Mouse (Mus musculus) stomach, embryonic 16.5 days (tissue): Measurements from ENCODE around the gene Eif4b. TPM values are rescaled to one million over a fixed set of nuclear protein-coding genes. Genes with fewer than 3 reads are reported as not detected.

Source experiments
- ATAC-seq: fragments of 200-750 bp; cut with Nextera tagmentation; 2 replicates; pipeline ENCODE4 v1.8.0; 2017; ENCODE audit warnings: moderate number of reproducible peaks, moderate TSS enrichment; ENCODE audit not compliant: insufficient read depth, low FRiP score
- H3K27ac ChIP-seq: fragments of 300-500 bp; sonication (generic); 2 replicates; pipeline ENCODE4 v1.5.1; 2014; ENCODE audit warnings: low read length
- H3K27me3 ChIP-seq: fragments of 300-500 bp; sonication (generic); 2 replicates; pipeline ENCODE4 v1.6.1; 2014; ENCODE audit warnings: low read length, control low read depth, mixed read lengths; ENCODE audit not compliant: control insufficient read depth, insufficient read depth
- H3K36me3 ChIP-seq: fragments of 300-500 bp; sonication (generic); 2 replicates; pipeline ENCODE4 v1.6.1; 2014; ENCODE audit warnings: low read length; ENCODE audit not compliant: control insufficient read depth, insufficient read depth
- H3K4me1 ChIP-seq: fragments of 300-500 bp; sonication (generic); 2 replicates; pipeline ENCODE4 v1.6.1; 2014; ENCODE audit warnings: low read length, control low read depth, mixed read lengths; ENCODE audit not compliant: control insufficient read depth, insufficient read depth
- H3K4me2 ChIP-seq: fragments of 300-500 bp; sonication (generic); 2 replicates; pipeline ENCODE4 v1.6.1; 2014; ENCODE audit warnings: low read depth, low read length, mixed read lengths
- H3K4me3 ChIP-seq: fragments of 300-500 bp; sonication (generic); replicated peaks from 2 replicates; pipeline ENCODE4 v1.5.1; 2014; ENCODE audit warnings: mild to moderate bottlenecking, low read length
- H3K9ac ChIP-seq: fragments of 300-500 bp; sonication (generic); 2 replicates; pipeline ENCODE4 v1.6.1; 2014; ENCODE audit warnings: low read length
- H3K9me3 ChIP-seq: fragments of 300-500 bp; sonication (generic); replicated peaks from 2 replicates; pipeline ENCODE4 v1.6.1; 2016; ENCODE audit warnings: low read length, control low read depth; ENCODE audit not compliant: control insufficient read depth
- WGBS: fragments of 180-500 bp; shearing (Covaris S2); extraction: QIAGEN DNeasy Blood & Tissue Kit; methylation state at CpG from one replicate; pipeline ENCODE4 v1.1.7; 2014; 5-methylcytosine and 5-hydroxymethylcytosine counted together
- polyA plus RNA-seq: library from polyadenylated mRNA; unstranded; fragments of >200 nt; fragmentation: Nextera tagmentation; extraction: Ambion mirVana; gene quantifications from 2 replicates; pipeline ENCODE4 v1.2.1, GENCODE M21; 2015

The Eif4b gene
- polyA plus RNA-seq, 1 experiment from 2014 or later, result 108 TPM

DNA sequence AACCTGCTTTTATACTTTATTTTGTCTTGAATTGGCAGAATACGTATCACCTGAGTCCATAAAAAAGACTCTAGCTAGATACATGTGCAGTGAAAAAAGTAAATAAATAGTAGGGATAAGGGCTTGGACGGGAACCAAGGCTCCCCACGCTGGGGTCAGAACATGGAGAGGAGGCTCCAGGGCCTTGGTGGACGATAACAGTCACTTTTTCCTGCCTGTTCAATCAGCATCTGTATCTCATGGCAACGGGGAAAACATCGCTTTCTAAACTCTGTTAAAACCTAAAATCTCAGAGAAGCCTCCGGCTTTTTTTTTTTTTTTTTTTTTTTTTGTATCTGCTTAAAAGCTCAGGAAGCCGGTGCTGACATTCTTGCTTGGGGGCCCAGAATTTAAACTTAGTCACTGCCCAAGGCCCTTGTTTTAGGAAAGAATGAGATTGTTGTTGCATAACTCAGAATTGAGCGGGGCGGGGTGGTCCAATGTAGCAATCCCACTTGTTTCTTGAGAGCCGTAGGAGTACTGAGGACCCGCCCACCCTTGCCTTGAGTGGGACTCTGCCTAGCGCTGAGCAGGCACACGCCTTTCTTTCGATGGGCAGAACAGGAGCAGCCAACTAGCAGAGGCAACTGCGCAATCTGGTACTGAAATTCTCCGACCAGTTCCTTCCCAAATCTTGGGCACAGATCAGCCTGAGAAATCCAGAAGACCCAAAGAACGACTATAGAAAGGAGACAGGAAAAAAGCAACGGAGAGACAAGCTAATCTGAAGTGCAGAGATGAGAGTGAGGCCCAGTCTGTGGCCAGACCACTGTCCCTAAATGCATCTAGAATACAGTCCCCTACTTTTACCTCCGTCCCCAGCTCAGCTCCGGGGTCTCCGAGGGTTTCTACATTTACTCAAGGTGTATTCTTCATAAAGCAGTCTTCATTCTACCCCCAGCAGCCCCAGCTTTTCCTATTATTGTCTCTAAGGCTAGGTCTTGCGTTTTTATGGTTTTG is 69.6 kb downstream of the Eif4b start:
- peak overlapping the region; percentile 9; the same call in 1 of the 2 replicates for H3K27ac ChIP-seq
- peaks cover 10% of the 10 kb centered on the region for H3K27me3 ChIP-seq
- H3K36me3 ChIP-seq, result no peaks in the 10 kb centered on the region
- H3K4me1 ChIP-seq, result peaks cover 25% of the 10 kb centered on the region
- ATAC-seq, result no peak
- no peak overlapping the region for H3K4me2 ChIP-seq
- H3K9me3 ChIP-seq, result no peaks in the 10 kb centered on the region
- no peak overlapping the region for H3K4me3 ChIP-seq
- H3K9ac ChIP-seq, result no peak overlapping the region
- 47% methylated on average over 23 of the region's 23 CpGs for WGBS

DNA sequence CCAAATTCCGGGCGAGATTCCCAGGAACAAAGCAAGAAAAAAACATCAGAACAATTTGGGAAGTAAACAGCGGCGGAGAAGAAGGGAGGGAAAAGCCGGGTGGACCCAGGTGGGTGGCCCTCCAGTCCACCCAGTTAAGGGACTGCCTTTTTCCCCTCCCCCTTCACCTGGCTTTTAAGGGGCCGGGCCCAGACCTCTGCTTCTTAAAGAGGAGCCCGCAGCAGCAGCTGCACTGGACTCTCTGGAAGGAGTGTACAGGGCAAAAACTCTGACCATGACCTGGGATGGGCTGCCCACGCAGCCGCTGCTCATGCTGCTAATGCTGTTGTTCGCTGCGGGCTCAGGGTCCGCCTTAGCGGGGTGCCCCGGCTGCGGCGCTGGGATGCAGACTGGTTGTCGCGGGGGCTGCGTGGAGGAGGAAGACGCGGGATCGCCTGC is 70.7 kb downstream of the Eif4b start, which contains the start of gene Igfbp6:
Igfbp6 (plus strand) TSS at position 89 of the 438 bp plus-strand sequence.
- Histone ChIP-seq H3K36me3 (no peaks in the 10 kb centered on the region), H3K27ac (peak within 1 kb of the TSS; percentile 9; the same call in 1 of the 2 replicates), H3K4me2 (peak within 1 kb of the TSS; percentile 41), H3K9ac (peak within 1 kb of the TSS; percentile 54), H3K4me3 (peak within 1 kb of the TSS; percentile 19), H3K9me3 (no peaks in the 10 kb centered on the region), H3K27me3 (peaks cover 10% of the 10 kb centered on the region), H3K4me1 (peaks cover 28% of the 10 kb centered on the region)
- WGBS, result 7% methylated on average over 22 of the region's 22 CpGs
- ATAC-seq, result no peak

DNA sequence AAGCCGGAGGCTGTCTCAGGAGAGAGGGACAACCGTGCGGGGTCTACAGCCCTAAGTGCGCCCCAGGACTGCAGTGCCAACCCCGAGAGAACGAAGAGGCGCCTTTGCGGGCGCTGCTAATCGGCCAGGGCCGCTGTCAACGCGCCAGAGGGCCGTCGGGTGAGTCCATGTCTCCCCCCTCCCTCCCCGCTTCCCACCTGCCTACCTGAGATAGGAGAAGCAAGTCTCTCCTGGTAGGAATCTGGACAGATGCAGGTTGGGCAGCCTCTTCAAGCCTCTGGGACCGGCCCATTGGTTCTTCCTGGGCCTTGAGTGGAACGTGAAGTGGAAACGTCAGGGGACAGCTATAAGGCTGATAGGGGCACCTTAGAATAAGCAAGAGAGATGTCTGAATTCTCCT is 71.2 kb downstream of the Eif4b start:
- H3K27ac ChIP-seq, result no peak overlapping the region
- no peak for ATAC-seq
- peak overlapping the region; percentile 54 for H3K9ac ChIP-seq

GRCm38 (mm10) chr15:102145330-102145729 is 71.8 kb downstream of the Eif4b start:
- Histone ChIP-seq H3K4me1 (peaks cover 34% of the 10 kb centered on the region), H3K9ac (no peak overlapping the region), H3K27ac (no peak overlapping the region), H3K36me3 (no peaks in the 10 kb centered on the region), H3K4me2 (no peak overlapping the region), H3K9me3 (no peaks in the 10 kb centered on the region), H3K27me3 (peaks cover 10% of the 10 kb centered on the region), H3K4me3 (no peak overlapping the region)
- 81% methylated on average over 10 of the region's 10 CpGs for WGBS
- ATAC-seq, result no peak

More for the DNA sequence above, 71.2 kb downstream of the Eif4b start:
- WGBS, result 14% methylated on average over 19 of the region's 19 CpGs
- peaks cover 30% of the 10 kb centered on the region for H3K4me1 ChIP-seq
- H3K36me3 ChIP-seq, result no peaks in the 10 kb centered on the region
- peaks cover 10% of the 10 kb centered on the region for H3K27me3 ChIP-seq
- H3K4me2 ChIP-seq, result peak overlapping the region; percentile 41
- H3K9me3 ChIP-seq, result no peaks in the 10 kb centered on the region
- H3K4me3 ChIP-seq, result peak overlapping the region; percentile 19

GRCm38 (mm10) chr15:102146089-102146488 is 72.5 kb downstream of the Eif4b start:
- Histone ChIP-seq H3K36me3 (no peaks in the 10 kb centered on the region), H3K9me3 (no peaks in the 10 kb centered on the region), H3K4me3 (no peak overlapping the region), H3K4me1 (peaks cover 39% of the 10 kb centered on the region), H3K4me2 (no peak overlapping the region), H3K9ac (no peak overlapping the region), H3K27ac (no peak overlapping the region), H3K27me3 (peaks cover 10% of the 10 kb centered on the region)
- 82% methylated on average over 5 of the region's 5 CpGs for whole genome bisulfite sequencing
- no peak for ATAC-seq

Other genes with a start within 250 kb of the Eif4b start
- gene Krt1, start 223.0 kb upstream of the Eif4b start, polyA plus RNA-seq, result 3.2 and 4.0 TPM in 2 replicates
- 0.32 and 0.43 TPM in 2 replicates for gene Krt77, start 204.1 kb upstream of the Eif4b start, polyA plus RNA-seq
- gene Krt76, start 180.9 kb upstream of the Eif4b start, polyA plus RNA-seq, result not detected in 2 replicates
- 2,205 and 3,875 TPM in 2 replicates for gene Krt4, start 149.0 kb upstream of the Eif4b start, polyA plus RNA-seq
- gene Krt79, start 133.4 kb upstream of the Eif4b start, polyA plus RNA-seq, result 1.9 and 2.0 TPM in 2 replicates
- gene Krt78, start 119.5 kb upstream of the Eif4b start, polyA plus RNA-seq, result 23.6 and 43.1 TPM in 2 replicates
- gene Krt8, start 69.3 kb upstream of the Eif4b start, polyA plus RNA-seq, result 1,152 and 1,422 TPM in 2 replicates
- gene Krt18, start 45.6 kb upstream of the Eif4b start, polyA plus RNA-seq, result 550 and 609 TPM in 2 replicates
- gene Tns2, start 26.6 kb downstream of the Eif4b start, polyA plus RNA-seq, result 41.2 and 43.0 TPM in 2 replicates
- 29.2 and 35.0 TPM in 2 replicates for gene Spryd3, start 62.5 kb downstream of the Eif4b start, polyA plus RNA-seq
- 18.5 and 21.2 TPM in 2 replicates for gene Igfbp6, start 70.6 kb downstream of the Eif4b start, polyA plus RNA-seq
- gene Soat2, start 76.8 kb downstream of the Eif4b start, polyA plus RNA-seq, result 5.4 and 6.2 TPM in 2 replicates
- 46.0 and 49.6 TPM in 2 replicates for gene Zfp740, start 129.5 kb downstream of the Eif4b start, polyA plus RNA-seq
- 47.3 and 50.9 TPM in 2 replicates for gene Csad, start 131.0 kb downstream of the Eif4b start, polyA plus RNA-seq
- 5.6 and 6.3 TPM in 2 replicates for gene Itgb7, start 158.2 kb downstream of the Eif4b start, polyA plus RNA-seq
- gene Rarg, start 183.7 kb downstream of the Eif4b start, polyA plus RNA-seq, result 41.2 and 48.6 TPM in 2 replicates
- 0.16 and 0.28 TPM in 2 replicates for gene Gm9918, start 196.8 kb downstream of the Eif4b start, polyA plus RNA-seq
- 71.5 and 83.5 TPM in 2 replicates for gene Mfsd5, start 205.7 kb downstream of the Eif4b start, polyA plus RNA-seq
- gene Espl1, start 222.5 kb downstream of the Eif4b start, polyA plus RNA-seq, result 17.9 and 21.9 TPM in 2 replicates